Mouse (Mus musculus): ENCODE measurements around the gene Pdk1. TPM values are rescaled to one million over a fixed set of nuclear protein-coding genes. Genes with fewer than 3 reads are reported as not detected.
"Not testable (repeated sequence)": the region's sequence is repeated elsewhere in the genome, so short reads cannot be mapped to it uniquely, and the experiment has no call there.

The Pdk1 gene
- total RNA-seq, 2 experiments from 2014 or later: 115 to 116 TPM

DNA sequence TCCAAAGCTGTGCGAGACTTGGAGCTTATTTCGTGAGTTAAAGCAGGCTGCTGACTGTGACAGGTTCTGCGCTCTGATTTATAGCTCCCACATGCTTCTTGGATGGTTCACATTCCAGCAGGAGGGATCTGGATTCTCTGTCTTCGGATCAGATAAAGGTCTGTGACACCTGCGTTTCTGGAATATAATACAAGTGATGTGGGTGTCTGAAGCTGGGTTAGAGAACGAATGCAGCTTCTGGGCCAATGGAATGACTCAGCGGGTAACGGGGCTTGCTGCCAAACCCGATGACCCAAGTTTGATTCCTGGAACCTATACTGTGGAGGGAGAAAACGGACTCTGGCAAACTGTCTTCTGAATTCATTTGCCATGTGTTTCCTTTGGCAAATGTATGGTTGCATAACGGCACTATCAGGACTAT, 46.2 kb downstream of the Pdk1 start:
- no peak for DNase-seq (ENCODE audit: low spot score)
- intact Hi-C loops (cut with DNase I): no loop called here

DNA sequence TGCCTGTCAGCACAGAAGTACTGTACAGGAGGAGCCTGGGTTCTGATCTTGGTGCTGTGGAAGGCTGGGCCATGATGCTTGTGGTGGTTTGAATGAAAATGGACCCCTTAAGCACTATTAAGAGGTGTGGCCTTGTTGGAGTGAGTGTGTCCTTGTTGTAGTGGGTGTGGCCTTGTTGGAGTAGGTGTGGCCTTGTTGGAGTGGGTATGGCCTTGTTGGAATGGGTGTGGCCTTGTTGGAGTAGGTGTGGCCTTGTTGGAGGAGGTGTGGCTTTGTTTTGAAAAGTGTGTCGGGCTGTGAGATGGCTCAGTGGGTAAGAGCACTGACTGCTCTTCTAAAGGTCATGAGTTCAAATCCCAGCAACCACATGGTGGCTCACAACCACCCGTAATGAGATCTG, 51.9 kb downstream of the Pdk1 start:
- DNase-seq (ENCODE audit: low spot score); intact Hi-C loops (cut with DNase I): not testable (repeated sequence)

DNA sequence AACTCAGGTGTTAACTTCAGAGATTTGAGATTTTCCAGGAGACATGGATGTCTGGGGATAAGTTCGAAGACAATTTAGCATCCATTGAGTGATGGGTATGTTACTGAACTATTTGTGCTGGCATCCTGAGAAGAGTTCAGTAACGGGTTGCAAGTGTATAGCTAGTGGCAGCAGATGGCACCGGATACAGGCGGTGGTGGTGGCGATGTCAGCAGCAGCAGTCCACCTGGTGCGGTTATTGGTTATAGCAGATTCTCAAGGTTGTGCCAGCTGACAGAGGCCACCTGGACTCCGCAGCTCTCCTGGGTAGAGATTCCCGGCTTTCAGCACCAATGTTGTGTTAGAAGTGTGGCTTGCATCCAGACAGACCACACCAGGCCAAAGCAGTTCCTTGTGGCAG, 61.0 kb downstream of the Pdk1 start:
- DNase-seq (ENCODE audit: low spot score): no peak
- intact Hi-C loops (cut with DNase I): no loop called here

DNA sequence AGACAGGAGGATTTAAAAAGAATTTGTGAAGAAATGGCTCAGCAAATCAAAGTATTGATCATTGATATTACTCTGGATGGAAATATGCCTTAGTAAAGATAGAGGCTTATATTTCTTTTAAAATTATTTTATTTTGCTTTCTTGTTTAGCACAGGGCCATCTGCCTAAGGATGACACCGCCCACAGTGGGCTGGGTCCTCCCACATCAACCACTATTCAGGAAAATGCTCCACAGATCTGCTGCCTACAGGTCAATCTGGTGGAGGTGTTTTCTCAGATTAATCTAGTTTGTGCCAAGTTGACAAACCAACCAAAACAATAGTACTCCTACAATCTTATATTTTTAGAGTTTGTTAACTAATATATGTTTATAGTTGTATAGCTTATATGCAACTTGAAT, 63.7 kb downstream of the Pdk1 start:
- DNase-seq (ENCODE audit: low spot score): no peak
- intact Hi-C loops (cut with DNase I): no loop called here

DNA sequence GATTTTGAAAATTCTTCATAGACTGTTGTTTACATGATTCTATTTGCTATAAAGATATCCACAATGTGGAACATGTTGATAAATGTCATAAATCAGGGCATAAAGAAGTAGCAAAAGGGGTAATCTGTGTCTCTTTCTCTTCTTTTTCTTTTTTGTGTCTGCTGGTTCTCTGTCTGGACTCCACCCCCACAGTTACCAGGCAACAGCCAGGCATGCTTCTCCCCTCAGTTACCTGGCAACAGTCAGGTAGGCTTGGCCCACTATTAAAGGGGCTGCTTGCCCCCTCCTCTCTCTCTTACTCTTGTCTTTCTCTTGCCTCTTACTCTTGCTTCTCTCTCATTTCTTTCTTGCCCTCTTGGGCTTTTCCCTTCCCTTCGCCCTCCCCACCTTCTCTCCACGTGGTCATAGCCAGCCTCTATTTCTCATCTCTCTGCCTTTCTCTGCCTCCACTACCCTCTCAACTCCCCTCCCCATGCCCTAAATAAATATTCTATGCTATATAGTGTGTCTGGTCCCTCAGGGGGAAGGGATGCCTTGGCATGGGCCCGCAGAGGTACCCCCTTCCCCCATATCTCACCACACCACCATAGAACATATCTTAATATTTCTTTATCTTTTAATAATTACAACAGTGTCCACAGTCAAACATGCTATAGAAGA, 64.8 kb downstream of the Pdk1 start:
- intact Hi-C loops (cut with DNase I): no loop called here
- DNase-seq (ENCODE audit: low spot score): no peak

DNA sequence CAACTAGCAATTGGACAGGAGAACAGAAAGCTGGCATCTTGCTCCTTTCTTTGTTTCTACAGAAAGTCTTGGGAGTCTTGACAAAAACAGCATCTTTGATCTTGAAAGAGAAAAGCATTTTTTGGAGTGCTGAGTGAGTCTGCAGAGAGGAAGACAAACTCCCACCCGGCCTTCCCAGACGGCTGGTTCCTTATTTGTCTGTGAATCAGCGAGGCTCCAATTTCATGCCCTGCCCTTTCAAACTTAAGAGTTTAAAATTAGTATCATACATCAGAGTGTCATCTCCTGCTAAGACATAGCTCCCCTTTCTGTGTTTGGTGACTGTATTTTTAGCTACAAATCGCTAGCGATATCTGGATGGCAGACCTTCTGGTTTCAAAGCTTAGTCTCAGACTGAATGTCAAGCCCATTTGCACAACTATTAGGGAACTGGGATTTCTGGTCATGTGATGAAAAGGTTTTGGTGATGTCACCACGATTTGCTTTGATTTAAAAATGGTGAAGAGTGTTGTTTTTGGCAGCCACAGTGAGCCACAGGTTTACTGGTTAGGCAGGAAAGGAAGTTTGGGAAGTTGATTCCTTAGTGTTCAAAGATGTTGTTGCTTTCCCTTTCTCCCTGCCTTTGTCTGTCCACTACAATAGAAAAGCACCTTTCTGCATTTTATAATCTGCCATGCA, 65.8 kb downstream of the Pdk1 start:
- intact Hi-C loops (cut with DNase I): no loop called here
- no peak for DNase-seq (ENCODE audit: low spot score)

DNA sequence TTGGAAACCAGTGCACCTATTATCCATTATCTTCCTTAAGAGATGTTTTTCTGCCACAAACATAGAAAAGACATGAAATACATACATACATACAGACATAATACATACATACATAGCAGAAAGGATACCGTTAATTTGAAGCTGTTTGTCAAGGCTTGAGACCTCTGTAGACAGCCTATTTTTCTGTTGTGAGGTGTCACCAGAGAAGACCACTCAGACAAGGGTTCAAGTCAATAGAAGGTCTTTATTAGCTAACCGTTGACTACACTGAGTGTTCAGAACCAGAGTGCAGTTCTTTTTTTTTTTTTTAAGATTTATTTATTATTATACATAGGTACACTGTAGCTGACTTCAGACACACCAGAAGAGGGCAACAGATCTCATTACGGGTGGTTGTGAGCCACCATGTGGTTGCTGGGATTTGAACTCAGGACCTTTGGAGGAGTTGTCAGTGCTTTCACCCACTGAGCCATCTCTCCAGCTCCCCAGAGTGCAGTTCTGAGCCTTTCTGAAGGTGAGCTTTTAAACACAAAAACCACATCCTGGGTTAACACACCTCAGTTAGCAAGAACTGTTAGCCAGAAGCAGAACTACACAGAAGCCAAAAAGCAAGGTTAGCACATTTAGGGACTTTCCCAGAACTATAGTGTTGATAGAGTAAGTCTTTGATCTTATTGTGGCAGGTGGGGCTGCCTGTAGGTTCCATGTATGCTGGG, 68.1 kb downstream of the Pdk1 start:
- DNase-seq (ENCODE audit: low spot score): no peak
- intact Hi-C loops (cut with DNase I): no loop called here

DNA sequence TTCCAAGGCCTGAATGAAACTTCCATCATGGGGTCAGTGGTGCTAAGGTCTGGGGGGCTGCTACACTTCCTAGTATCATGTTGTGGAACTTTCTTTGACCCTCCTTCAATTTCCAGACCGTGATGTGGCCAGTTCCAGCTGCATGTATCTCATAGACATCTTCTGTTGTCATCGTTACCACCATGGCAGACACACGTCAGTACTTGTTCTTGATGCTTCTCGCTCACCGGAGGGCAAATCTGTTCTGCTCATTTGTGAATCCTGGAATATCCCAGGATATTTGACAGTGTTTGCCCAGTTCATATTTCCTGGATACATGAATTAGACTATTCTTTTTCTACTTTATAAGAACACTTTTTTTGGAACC, 68.7 kb downstream of the Pdk1 start:
- no peak for DNase-seq (ENCODE audit: low spot score)
- intact Hi-C loops (cut with DNase I): no loop called here

DNA sequence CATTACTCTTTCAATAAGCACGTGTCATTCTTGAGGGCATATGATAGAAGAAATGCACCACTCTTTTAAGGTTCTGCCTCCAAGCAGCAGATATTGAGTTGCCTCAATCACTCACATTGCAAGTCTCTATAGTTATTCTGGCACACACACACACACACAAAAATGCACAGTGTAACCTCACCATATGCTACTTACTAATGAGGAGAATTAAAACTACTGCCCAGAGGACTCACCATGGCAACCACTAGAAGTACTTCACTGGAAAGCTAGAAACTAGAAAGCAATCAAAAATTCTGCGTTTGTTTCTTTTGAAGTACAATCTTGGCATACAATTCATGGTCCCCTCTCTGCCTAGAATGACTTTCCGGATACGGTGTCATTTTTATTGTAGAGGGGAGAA, 78.2 kb downstream of the Pdk1 start:
- DNase-seq (ENCODE audit: low spot score): no peak
- intact Hi-C loops (cut with DNase I): no loop called here

Other genes starting within 250 kb of the Pdk1 start
- 10 to 100 TPM; 48.3 to 57.7 TPM for gene Itga6, start 127.6 kb upstream of the Pdk1 start, total RNA-seq (2021)
- 10 to 100 TPM; 21.5 to 23.1 TPM for gene Rapgef4, start 108.0 kb downstream of the Pdk1 start, total RNA-seq (2021)

All from heart, postnatal 25 days (tissue).